Mouse (Mus musculus): ENCODE results near the gene Hivep3.

GRCm38 (mm10) chr4:119879671-119880070, 146.1 kb downstream of the Hivep3 start:
- TF ChIP-seq CTCF (conservative IDR thresholded peaks at IDR 0.05; ENCODE audit: low read length) = no peak
- TF ChIP-seq POU5F1 (IDR thresholded peaks at IDR 0.05; ENCODE audit: borderline replicate concordance, low read length) = no peak
- no peak for TF ChIP-seq NANOG (IDR thresholded peaks at IDR 0.05; ENCODE audit: borderline replicate concordance, low read length)
